Mouse (Mus musculus) limb, embryonic 12.5 days (tissue): ENCODE measurements around the gene Rpl18. TPM values are rescaled to one million over a fixed set of nuclear protein-coding genes. Genes with fewer than 3 reads are reported as not detected.

Experiments
- ATAC-seq: fragments of 200-750 bp; cut with Nextera tagmentation; 2 replicates; pipeline ENCODE4 v1.8.0; 2017; ENCODE audit warnings: low read depth, moderate TSS enrichment; ENCODE audit not compliant: insufficient number of reproducible peaks, insufficient read depth, low FRiP score, low TSS enrichment
- H3K27ac ChIP-seq: fragments of 300-500 bp; sonication (generic); 2 replicates; pipeline ENCODE4 v1.5.1; 2016; ENCODE audit warnings: mild to moderate bottlenecking, moderate library complexity
- H3K27me3 ChIP-seq: fragments of 300-500 bp; sonication (generic); 2 replicates; pipeline ENCODE4 v1.6.1; 2016; ENCODE audit warnings: mild to moderate bottlenecking, moderate library complexity
- H3K36me3 ChIP-seq: fragments of 300-500 bp; sonication (generic); 2 replicates; pipeline ENCODE4 v1.6.1; 2016; ENCODE audit warnings: mild to moderate bottlenecking, moderate library complexity
- H3K4me1 ChIP-seq: fragments of 300-500 bp; sonication (generic); replicated peaks from 2 replicates; pipeline ENCODE4 v1.6.1; 2016
- H3K4me2 ChIP-seq: fragments of 300-500 bp; sonication (generic); 2 replicates; pipeline ENCODE4 v1.6.1; 2016; ENCODE audit warnings: mild to moderate bottlenecking, moderate library complexity
- H3K4me3 ChIP-seq: fragments of 300-500 bp; sonication (generic); replicated peaks from 2 replicates; pipeline ENCODE4 v1.5.1; 2016; ENCODE audit warnings: mild to moderate bottlenecking
- H3K9ac ChIP-seq: fragments of 300-500 bp; sonication (generic); replicated peaks from 2 replicates; pipeline ENCODE4 v1.6.1; 2016; ENCODE audit warnings: mild to moderate bottlenecking, moderate library complexity
- H3K9me3 ChIP-seq: fragments of 300-500 bp; sonication (generic); 2 replicates; pipeline ENCODE4 v1.6.1; 2016; ENCODE audit warnings: mild to moderate bottlenecking, moderate library complexity
- WGBS: fragments of 180-500 bp; shearing (Covaris S2); methylation state at CpG from one replicate; pipeline ENCODE4 v1.1.7; 2016; 5-methylcytosine and 5-hydroxymethylcytosine counted together
- polyA plus RNA-seq: library from polyadenylated mRNA; unstranded; fragments of >200 nt; fragmentation: Nextera tagmentation; extraction: Ambion mirVana; gene quantifications from 2 replicates; pipeline ENCODE4 v1.2.1, GENCODE M21; 2016

Rpl18 gene
- polyA plus RNA-seq, 1 experiment from 2014 or later, result 1,038 TPM

DNA sequence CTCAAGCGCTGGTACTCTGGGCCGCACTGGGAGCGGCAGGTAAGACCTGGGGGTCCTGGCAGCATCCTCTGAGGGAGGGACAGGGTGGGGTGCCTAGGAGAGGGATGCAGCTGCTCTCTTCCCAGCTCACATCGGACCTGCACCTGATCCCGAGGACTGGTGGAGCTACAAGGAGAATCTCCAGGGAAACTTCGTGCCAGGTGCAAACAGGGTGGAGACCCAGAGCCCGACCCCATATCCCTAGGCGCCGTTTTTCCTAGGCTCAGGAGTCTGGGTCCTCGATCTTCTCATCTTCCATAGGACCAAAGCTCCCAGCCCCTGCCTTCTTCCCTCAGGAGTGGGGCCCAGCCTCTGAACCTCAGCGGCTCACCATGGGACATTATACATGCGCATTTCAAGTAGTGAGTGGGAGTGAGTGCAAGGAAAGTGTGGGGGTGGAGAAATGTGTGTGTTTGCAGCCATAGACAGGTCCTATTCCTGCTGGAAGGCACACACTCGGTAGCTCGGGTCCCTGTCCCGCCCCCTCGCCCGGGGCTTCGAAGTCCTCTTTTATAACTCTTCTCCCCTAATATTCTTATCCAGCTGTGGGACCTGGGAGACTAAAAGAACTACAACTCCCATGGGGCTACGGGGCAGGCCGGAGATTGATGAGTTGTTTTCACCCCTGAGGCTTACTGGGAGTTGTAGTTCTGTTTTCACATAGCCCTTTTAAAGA is 14.8 kb upstream of the Rpl18 start:
- Histone ChIP-seq H3K27ac (no peak overlapping the region), H3K9ac (peak overlapping the region; percentile 67), H3K27me3 (peaks cover 36% of the 10 kb centered on the region), H3K4me3 (peak overlapping the region; percentile 51), H3K9me3 (no peaks in the 10 kb centered on the region), H3K4me1 (peaks cover 40% of the 10 kb centered on the region), H3K4me2 (peak overlapping the region; percentile 90), H3K36me3 (no peaks in the 10 kb centered on the region)
- 2% methylated on average over 20 of the region's 20 CpGs for WGBS
- ATAC-seq, result no peak

DNA sequence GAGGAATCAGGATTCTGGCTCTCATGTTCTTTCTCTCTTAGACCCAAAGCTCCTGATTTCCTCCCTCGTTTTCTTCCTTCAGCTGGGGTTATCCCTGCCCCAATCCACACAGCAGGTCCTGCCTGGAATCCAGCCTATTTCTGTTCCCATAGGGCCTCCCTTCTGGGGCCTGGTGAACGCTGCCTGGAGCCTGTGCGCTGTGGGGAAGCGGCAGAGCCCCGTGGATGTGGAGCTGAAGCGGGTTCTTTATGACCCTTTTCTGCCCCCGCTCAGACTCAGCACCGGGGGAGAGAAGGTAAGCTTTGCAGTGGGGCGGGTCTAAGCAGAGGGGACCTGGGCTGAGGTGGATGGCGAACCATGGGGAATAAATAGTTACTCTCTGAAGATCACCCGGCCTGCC is 14.2 kb upstream of the Rpl18 start:
- peaks cover 41% of the 10 kb centered on the region for H3K4me1 ChIP-seq
- peak overlapping the region; percentile 50; the same call in 1 of the 2 replicates for H3K27ac ChIP-seq
- ATAC-seq, result no peak
- no peaks in the 10 kb centered on the region for H3K36me3 ChIP-seq
- H3K9ac ChIP-seq, result no peak overlapping the region; the same call in 1 of the 2 replicates
- WGBS, result 31% methylated on average over 11 of the region's 11 CpGs
- H3K9me3 ChIP-seq, result no peaks in the 10 kb centered on the region
- peak overlapping the region; percentile 90 for H3K4me2 ChIP-seq
- peaks cover 36% of the 10 kb centered on the region for H3K27me3 ChIP-seq
- H3K4me3 ChIP-seq, result peak overlapping the region; percentile 51

DNA sequence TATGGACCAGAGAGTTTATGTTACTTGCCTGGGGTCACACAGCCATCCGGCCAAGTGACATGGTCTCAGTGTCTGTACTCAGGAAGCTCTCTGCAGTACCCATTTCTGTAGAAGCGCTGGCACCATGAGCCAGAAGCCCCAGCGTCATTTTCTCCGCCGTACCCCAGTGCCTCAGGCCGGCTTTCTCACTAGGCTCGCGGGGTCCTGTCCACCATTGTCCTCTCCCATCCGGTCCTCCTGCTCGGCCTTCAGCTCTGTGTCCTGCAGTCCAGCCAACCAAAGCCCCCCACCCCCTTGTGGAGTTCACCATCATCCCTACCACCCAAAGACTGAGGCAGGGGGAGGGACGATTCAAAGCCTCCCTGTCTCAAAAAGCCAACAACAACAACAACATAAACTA is 13.7 kb upstream of the Rpl18 start:
- Histone ChIP-seq H3K4me1 (peaks cover 45% of the 10 kb centered on the region), H3K27me3 (peaks cover 36% of the 10 kb centered on the region), H3K4me2 (peak overlapping the region; percentile 90), H3K4me3 (peak overlapping the region; percentile 51; the same call in 1 of the 2 replicates), H3K36me3 (no peaks in the 10 kb centered on the region), H3K9ac (no peak overlapping the region), H3K9me3 (no peaks in the 10 kb centered on the region), H3K27ac (no peak overlapping the region)
- no peak for ATAC-seq
- 84% methylated on average over 11 of the region's 11 CpGs for WGBS

DNA sequence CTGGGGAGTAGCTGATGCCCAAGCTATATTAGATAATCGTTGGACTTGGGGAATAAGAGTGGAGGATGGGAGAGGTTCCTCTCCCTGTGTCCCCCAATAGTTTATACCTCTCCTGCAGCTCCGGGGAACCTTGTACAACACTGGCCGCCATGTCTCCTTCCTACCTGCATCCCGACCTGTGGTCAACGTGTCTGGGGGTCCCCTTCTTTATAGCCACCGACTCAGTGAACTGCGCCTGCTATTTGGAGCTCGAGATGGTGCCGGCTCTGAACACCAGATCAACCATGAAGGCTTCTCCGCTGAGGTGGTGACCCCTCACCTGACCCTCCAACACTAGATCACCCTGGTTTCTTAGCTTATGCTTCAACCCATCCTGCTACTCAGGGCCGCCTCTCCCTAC is 12.9 kb upstream of the Rpl18 start:
- Histone ChIP-seq H3K36me3 (no peaks in the 10 kb centered on the region), H3K27me3 (peaks cover 36% of the 10 kb centered on the region), H3K4me2 (no peak overlapping the region), H3K9ac (0 out of 2 replicates have a peak overlapping the region, but pooled peaks have one; percentile 12), H3K4me3 (no peak overlapping the region), H3K9me3 (no peaks in the 10 kb centered on the region), H3K4me1 (peaks cover 51% of the 10 kb centered on the region), H3K27ac (no peak overlapping the region)
- no peak for ATAC-seq
- 96% methylated on average over 11 of the region's 11 CpGs for WGBS

DNA sequence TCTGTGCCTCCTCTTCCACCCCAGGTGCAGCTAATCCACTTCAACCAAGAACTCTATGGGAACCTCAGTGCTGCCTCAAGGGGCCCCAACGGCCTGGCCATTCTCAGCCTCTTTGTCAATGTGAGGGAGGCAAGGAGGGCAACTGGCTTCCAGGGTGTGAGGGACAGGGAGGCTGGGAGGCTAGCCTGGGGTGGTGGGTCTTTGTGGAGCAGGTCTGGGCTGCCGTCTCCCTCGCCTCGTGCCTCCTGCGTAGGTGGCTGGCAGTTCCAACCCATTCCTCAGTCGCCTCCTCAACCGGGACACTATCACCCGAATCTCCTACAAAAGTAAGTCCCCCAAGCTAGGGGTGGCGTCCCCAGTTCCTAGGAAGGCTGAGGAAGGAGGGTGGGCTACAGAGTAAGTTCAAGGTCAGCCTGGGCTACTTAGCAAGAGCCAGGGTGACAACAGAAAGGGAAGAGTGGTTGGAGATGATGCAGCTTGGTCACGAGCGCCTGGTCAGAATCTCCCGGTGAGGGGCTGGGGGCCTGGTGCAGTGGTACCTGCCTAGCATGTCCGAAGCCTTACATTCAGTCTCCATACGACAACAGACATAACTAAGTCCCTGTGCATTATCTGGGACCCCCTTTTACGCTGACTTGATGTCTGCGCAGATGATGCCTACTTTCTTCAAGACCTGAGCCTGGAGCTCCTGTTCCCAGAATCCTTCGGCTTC is 12.3 kb upstream of the Rpl18 start:
- H3K27ac ChIP-seq, result peak overlapping the region; percentile 87; the same call in 1 of the 2 replicates
- H3K9me3 ChIP-seq, result no peaks in the 10 kb centered on the region
- 88% methylated on average over 17 of the region's 17 CpGs for WGBS
- H3K36me3 ChIP-seq, result no peaks in the 10 kb centered on the region
- peaks cover 57% of the 10 kb centered on the region for H3K4me1 ChIP-seq
- no peak for ATAC-seq
- no peak overlapping the region; the same call in 1 of the 2 replicates for H3K9ac ChIP-seq
- H3K4me2 ChIP-seq, result peak overlapping the region; percentile 97
- H3K27me3 ChIP-seq, result peaks cover 33% of the 10 kb centered on the region
- H3K4me3 ChIP-seq, result no peak overlapping the region

DNA sequence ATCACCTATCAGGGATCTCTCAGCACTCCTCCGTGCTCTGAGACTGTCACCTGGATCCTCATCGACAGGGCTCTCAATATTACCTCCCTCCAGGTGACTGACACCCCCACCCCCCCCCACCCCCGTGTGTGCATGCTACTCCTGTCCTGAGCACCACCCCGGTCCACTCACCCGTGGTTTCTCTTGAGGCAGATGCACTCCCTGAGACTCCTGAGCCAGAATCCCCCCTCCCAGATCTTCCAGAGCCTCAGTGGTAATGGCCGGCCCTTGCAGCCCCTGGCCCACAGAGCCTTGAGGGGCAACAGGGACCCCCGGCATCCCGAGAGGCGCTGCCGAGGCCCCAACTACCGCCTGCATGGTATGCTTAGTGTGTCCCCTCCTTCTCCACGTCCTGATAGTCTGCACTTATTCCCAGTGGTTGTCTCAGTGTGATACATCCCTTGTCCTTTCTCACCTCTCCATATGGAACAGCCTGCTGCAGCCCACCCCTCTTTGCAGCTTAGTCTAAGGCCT is 11.7 kb upstream of the Rpl18 start:
- Histone ChIP-seq H3K27me3 (peaks cover 27% of the 10 kb centered on the region), H3K4me1 (peaks cover 63% of the 10 kb centered on the region), H3K4me3 (peak overlapping the region; percentile 75), H3K4me2 (peak overlapping the region; percentile 97), H3K36me3 (no peaks in the 10 kb centered on the region), H3K9ac (peak overlapping the region; percentile 54), H3K27ac (peak overlapping the region; percentile 87), H3K9me3 (no peaks in the 10 kb centered on the region)
- 42% methylated on average over 12 of the region's 12 CpGs for WGBS
- ATAC-seq, result no peak

DNA sequence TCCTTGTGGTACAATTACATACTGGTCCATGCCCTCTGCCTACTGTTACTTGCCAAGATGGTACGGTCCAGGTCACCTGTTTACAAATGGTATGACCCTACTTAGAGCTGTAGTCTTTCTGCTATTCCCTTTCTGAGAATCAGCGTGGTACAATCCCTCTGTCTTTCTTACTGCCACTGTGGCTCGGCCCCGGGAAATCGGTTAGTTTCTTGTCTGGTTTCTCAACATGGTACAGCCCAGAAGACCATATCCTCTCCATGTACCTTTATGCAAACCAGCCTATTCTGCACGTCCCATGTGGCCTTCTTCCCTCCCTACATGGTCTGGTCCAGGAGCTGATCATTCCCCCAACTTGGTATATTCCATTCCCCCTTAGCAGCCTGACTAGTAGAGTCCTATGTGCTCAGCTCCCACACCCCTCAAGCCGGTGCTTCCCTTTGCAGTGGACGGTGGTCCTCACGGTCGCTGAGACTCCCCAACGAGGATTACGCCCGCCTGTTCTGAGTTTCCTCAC is 11.2 kb upstream of the Rpl18 start:
- H3K9me3 ChIP-seq, result no peaks in the 10 kb centered on the region
- H3K9ac ChIP-seq, result peak overlapping the region; percentile 60
- peaks cover 69% of the 10 kb centered on the region for H3K4me1 ChIP-seq
- peak; percentile 48; the same call in 1 of the 2 replicates for ATAC-seq
- peak overlapping the region; percentile 87 for H3K27ac ChIP-seq
- H3K36me3 ChIP-seq, result peaks cover 2% of the 10 kb centered on the region; the same call in 1 of the 2 replicates
- WGBS, result 1% methylated on average over 13 of the region's 13 CpGs
- H3K4me2 ChIP-seq, result peak overlapping the region; percentile 97
- peaks cover 22% of the 10 kb centered on the region for H3K27me3 ChIP-seq
- H3K4me3 ChIP-seq, result peak overlapping the region; percentile 75

DNA sequence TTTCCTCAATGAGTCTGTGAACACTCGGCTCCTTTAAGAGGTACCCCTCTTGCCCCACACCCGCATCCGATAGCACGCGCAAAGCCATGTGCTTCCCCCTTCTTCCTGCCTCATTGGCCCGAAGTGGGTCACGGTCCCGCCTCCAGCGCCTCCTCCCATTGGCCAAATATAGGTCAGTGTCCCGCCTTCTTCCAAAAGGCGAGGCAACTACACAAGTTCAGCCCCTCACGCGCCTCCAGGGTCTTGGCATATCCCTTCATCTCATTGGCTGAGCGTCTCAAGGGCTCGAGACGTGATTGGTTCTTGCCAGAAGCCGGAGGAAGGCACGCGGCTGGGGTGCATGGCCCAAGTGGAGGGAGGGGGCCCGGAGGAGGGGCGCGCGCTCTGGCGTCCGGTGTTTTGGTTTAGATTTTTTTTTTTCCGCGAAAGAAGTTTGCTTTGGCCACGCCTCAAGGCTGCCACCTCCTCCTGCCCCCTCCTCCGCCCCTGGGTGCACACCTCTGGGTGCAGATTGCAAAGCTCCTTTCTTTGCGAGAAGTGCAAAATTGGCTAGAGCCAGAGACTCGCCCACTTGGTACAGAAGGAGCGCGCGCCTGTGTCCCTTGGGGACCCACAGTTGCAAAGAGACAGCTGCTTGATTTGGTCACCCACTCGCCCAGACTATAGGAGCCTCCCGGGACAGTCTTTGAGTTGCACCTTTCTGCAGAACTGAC is 10.4 kb upstream of the Rpl18 start, which contains the start of gene Dbp:
Dbp (plus strand) TSS at position 359 of the 713 bp plus-strand sequence.
- ATAC-seq, result peak; percentile 73
- H3K4me1 ChIP-seq, result peaks cover 69% of the 10 kb centered on the region

DNA sequence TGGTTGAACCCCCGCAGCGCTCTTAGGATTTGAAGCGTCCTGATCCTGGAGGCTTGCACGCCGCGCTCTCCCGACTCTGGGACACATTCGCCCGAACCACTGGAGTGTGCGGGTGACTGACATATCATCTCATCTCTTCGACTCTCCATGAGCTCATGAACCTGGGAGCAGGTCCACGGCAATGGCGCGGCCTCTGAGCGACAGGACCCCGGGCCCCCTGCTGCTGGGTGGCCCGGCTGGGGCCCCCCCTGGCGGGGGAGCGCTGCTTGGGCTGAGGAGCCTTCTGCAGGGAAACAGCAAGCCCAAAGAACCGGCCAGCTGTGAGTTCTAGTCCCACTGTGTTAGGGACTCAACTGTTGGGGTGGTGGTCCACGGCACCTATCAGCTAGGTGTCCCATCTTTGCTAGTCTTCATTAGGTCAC is 9.8 kb upstream of the Rpl18 start:
- WGBS, result 1% methylated on average over 21 of the region's 21 CpGs
- H3K4me3 ChIP-seq, result peak overlapping the region; percentile 75
- H3K4me2 ChIP-seq, result peak overlapping the region; percentile 97
- ATAC-seq, result no peak
- peak overlapping the region; percentile 77 for H3K27ac ChIP-seq
- H3K27me3 ChIP-seq, result peaks cover 8% of the 10 kb centered on the region
- H3K36me3 ChIP-seq, result peaks cover 16% of the 10 kb centered on the region
- H3K9me3 ChIP-seq, result no peaks in the 10 kb centered on the region
- peak overlapping the region; percentile 89 for H3K9ac ChIP-seq
- H3K4me1 ChIP-seq, result peaks cover 63% of the 10 kb centered on the region

More for the DNA sequence above, 10.4 kb upstream of the Rpl18 start, which contains the start of gene Dbp:
- H3K9ac ChIP-seq, result peak within 1 kb of the TSS; percentile 89
- H3K9me3 ChIP-seq, result no peaks in the 10 kb centered on the region
- H3K36me3 ChIP-seq, result peaks cover 10% of the 10 kb centered on the region
- peaks cover 14% of the 10 kb centered on the region for H3K27me3 ChIP-seq
- H3K27ac ChIP-seq, result peak within 1 kb of the TSS; percentile 87
- under 1% methylated on average over 36 of the region's 36 CpGs for WGBS
- H3K4me3 ChIP-seq, result peak within 1 kb of the TSS; percentile 75
- H3K4me2 ChIP-seq, result peak within 1 kb of the TSS; percentile 97

DNA sequence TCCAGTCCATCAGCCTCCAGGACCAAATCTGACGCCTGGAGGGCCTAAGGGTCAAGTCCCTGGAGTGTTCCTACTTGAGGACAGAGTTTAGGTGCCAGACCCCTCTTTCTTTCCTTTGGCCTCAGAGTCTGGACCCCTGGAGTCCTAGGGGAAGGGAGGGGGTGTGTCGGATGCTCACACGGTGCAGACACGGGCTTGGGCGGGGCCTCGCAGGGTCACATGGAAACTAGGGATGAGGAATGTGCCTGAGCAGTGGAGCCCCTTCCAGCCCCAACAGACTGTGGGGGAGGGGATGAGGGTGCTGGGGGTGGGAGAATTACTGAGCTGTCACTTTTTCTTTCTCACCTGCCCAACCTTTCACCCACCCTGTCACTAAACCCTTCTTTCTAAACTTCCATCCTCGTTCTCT is 9.4 kb upstream of the Rpl18 start:
- no peak for ATAC-seq
- peaks cover 20% of the 10 kb centered on the region for H3K36me3 ChIP-seq
- H3K4me2 ChIP-seq, result peak overlapping the region; percentile 97
- H3K27me3 ChIP-seq, result peaks cover 6% of the 10 kb centered on the region; the same call in 1 of the 2 replicates
- H3K9me3 ChIP-seq, result no peaks in the 10 kb centered on the region
- H3K9ac ChIP-seq, result peak overlapping the region; percentile 89
- peak overlapping the region; percentile 91 for H3K27ac ChIP-seq
- peak overlapping the region; percentile 75 for H3K4me3 ChIP-seq
- peaks cover 60% of the 10 kb centered on the region for H3K4me1 ChIP-seq
- 0% methylated on average over 7 of the region's 7 CpGs for WGBS
